Mouse (Mus musculus): ENCODE measurements at regions not wholly inside any gene's neighbourhood (a gene's known extent, or its start where the extent isn't known, plus 50 kb on each side); places are given as distances from the start of the nearest gene placed in this dataset.

DNA sequence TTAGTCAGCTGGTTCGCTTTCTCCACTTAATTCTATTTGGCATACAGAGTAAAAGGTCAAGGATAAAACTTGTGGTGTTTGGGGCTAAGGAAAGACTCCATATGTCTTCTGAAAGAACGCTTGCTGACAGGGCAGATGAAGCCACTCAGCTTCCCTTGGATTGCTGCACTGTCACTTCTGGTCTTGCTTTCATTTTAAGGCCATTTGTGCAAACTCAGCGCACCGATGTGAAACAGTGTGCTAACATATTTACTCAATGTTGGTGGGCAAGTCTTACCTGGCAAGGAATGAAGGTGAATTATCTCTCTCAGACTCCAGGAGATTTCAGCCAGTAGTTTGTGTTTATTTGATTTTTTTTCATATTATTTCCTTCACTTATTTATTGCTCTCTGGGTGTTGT, 907.2 kb downstream of the Gsdmc2 start:
- TF ChIP-seq ZC3H11A (IDR thresholded peaks at IDR 0.05; ENCODE audit: borderline replicate concordance, low read depth, low read length), result no peak
- TF ChIP-seq CHD2 (IDR thresholded peaks at IDR 0.05; ENCODE audit: low read depth, low read length), result no peak
- TF ChIP-seq HCFC1 (IDR thresholded peaks at IDR 0.05; ENCODE audit: borderline replicate concordance, insufficient read depth, low read length), result no peak
- TF ChIP-seq MAFK (IDR thresholded peaks at IDR 0.05; ENCODE audit: insufficient read depth, low read depth, low read length), result no peak
- TF ChIP-seq ZNF384 (IDR thresholded peaks at IDR 0.05; ENCODE audit: low read depth, low read length), result no peak
- Histone ChIP-seq H3K9ac (ENCODE audit: insufficient read depth, low read depth, low read length, poor library complexity, severe bottlenecking) (no peak overlapping the region), H3K9me3 (ENCODE audit: control insufficient read depth, insufficient read depth, low read depth, low read length) (no peaks in the 10 kb centered on the region), H3K4me3 (ENCODE audit: insufficient read depth in 1 of 2, low read depth in 1 of 2, low read length in 2 of 2, poor library complexity in 1 of 2, severe bottlenecking in 1 of 2) (no peak overlapping the region), H3K27ac (ENCODE audit: insufficient read depth, low read depth, low read length, poor library complexity, severe bottlenecking) (no peak overlapping the region), H3K36me3 (ENCODE audit: control insufficient read depth, insufficient read depth, low read length, poor library complexity, severe bottlenecking) (no peaks in the 10 kb centered on the region), H3K4me1 (ENCODE audit: control insufficient read depth in 2 of 2, insufficient read depth in 2 of 2, low read length in 2 of 2, poor library complexity in 1 of 2) (no peaks in the 10 kb centered on the region)
- DNase-seq (ENCODE audit: low read depth, low spot score), result no peak
- in situ Hi-C loops (cut with MboI; ENCODE audit: low sequenced_read_pairs in 2 of 2, unreplicated experiment in 2 of 2), result no loop called here

DNA sequence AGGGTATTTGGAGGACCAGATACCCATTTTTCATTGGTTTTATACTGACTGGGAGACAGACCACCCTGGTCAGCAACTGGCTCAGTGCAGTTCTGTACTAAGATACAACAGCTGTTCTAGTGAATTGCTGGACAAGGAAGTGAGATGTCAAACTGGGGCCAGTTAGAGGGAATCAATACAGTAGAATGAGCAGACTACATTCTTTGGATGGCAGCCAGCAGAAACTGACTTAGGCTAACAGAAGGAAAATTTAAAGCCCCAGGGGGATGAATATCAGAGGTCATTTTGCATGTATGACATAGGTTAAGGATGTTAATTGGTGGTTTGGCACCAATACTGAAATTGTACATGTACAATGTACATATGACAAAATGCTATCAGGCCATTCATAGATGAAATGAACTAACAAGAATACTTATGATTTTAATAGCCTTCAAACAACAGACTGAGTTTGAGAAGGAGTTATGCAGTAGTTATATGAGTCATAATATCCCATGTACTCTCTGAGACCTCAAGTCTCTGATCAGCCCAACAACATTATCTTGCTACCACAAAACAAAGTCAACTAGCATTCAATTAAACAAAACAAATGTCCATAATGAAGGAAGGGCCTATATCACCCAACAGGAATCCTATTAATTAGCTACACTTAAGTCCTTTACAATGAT, 910.3 kb downstream of the Gsdmc2 start:
- H3K4me1 ChIP-seq (ENCODE audit: control insufficient read depth in 2 of 2, insufficient read depth in 2 of 2, low read length in 2 of 2, poor library complexity in 1 of 2), result no peaks in the 10 kb centered on the region
- H3K27ac ChIP-seq (ENCODE audit: insufficient read depth, low read depth, low read length, poor library complexity, severe bottlenecking), result no peak overlapping the region
- no peak overlapping the region for H3K4me3 ChIP-seq (ENCODE audit: insufficient read depth in 1 of 2, low read depth in 1 of 2, low read length in 2 of 2, poor library complexity in 1 of 2, severe bottlenecking in 1 of 2)
- in situ Hi-C loops (cut with MboI; ENCODE audit: low sequenced_read_pairs in 2 of 2, unreplicated experiment in 2 of 2), result no loop called here
- DNase-seq (ENCODE audit: low read depth, low spot score), result no peak
- H3K36me3 ChIP-seq (ENCODE audit: control insufficient read depth, insufficient read depth, low read length, poor library complexity, severe bottlenecking), result no peaks in the 10 kb centered on the region
- TF ChIP-seq ZNF384 (IDR thresholded peaks at IDR 0.05; ENCODE audit: low read depth, low read length) (no peak), HCFC1 (IDR thresholded peaks at IDR 0.05; ENCODE audit: borderline replicate concordance, insufficient read depth, low read length) (no peak), CHD2 (IDR thresholded peaks at IDR 0.05; ENCODE audit: low read depth, low read length) (no peak), ZC3H11A (IDR thresholded peaks at IDR 0.05; ENCODE audit: borderline replicate concordance, low read depth, low read length) (no peak), MAFK (IDR thresholded peaks at IDR 0.05; ENCODE audit: insufficient read depth, low read depth, low read length) (no peak)
- H3K9ac ChIP-seq (ENCODE audit: insufficient read depth, low read depth, low read length, poor library complexity, severe bottlenecking), result no peak overlapping the region
- H3K9me3 ChIP-seq (ENCODE audit: control insufficient read depth, insufficient read depth, low read depth, low read length), result no peaks in the 10 kb centered on the region

DNA sequence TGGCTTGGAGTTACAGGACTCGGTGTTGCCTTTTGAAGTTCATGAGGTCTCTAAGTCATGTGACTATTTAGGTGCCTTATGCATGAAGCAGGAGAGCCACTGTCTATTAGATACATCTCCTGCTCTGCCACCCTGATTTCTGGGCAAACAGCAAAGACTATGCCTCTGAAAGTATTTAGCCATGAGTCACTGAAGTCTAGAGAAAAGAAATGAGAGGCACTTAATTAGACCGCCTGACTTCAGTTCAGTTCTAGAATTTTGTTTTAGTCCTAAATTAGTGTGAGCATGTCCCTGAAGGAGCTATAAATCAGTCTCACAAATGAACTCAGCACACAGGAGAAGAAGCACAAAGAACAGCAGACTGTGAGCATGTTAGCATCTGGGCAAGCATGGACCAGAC, 924.5 kb downstream of the Gsdmc2 start:
- Histone ChIP-seq H3K27ac (ENCODE audit: insufficient read depth, low read depth, low read length, poor library complexity, severe bottlenecking) (no peak overlapping the region), H3K9me3 (ENCODE audit: control insufficient read depth, insufficient read depth, low read depth, low read length) (no peaks in the 10 kb centered on the region), H3K4me1 (ENCODE audit: control insufficient read depth in 2 of 2, insufficient read depth in 2 of 2, low read length in 2 of 2, poor library complexity in 1 of 2) (no peaks in the 10 kb centered on the region), H3K4me3 (ENCODE audit: insufficient read depth in 1 of 2, low read depth in 1 of 2, low read length in 2 of 2, poor library complexity in 1 of 2, severe bottlenecking in 1 of 2) (no peak overlapping the region), H3K9ac (ENCODE audit: insufficient read depth, low read depth, low read length, poor library complexity, severe bottlenecking) (no peak overlapping the region), H3K36me3 (ENCODE audit: control insufficient read depth, insufficient read depth, low read length, poor library complexity, severe bottlenecking) (no peaks in the 10 kb centered on the region)
- DNase-seq (ENCODE audit: low read depth, low spot score), result no peak
- TF ChIP-seq ZNF384 (IDR thresholded peaks at IDR 0.05; ENCODE audit: low read depth, low read length) (no peak), CHD2 (IDR thresholded peaks at IDR 0.05; ENCODE audit: low read depth, low read length) (no peak), MAFK (IDR thresholded peaks at IDR 0.05; ENCODE audit: insufficient read depth, low read depth, low read length) (no peak), ZC3H11A (IDR thresholded peaks at IDR 0.05; ENCODE audit: borderline replicate concordance, low read depth, low read length) (no peak), HCFC1 (IDR thresholded peaks at IDR 0.05; ENCODE audit: borderline replicate concordance, insufficient read depth, low read length) (no peak)
- in situ Hi-C loops (cut with MboI; ENCODE audit: low sequenced_read_pairs in 2 of 2, unreplicated experiment in 2 of 2), result no loop called here

DNA sequence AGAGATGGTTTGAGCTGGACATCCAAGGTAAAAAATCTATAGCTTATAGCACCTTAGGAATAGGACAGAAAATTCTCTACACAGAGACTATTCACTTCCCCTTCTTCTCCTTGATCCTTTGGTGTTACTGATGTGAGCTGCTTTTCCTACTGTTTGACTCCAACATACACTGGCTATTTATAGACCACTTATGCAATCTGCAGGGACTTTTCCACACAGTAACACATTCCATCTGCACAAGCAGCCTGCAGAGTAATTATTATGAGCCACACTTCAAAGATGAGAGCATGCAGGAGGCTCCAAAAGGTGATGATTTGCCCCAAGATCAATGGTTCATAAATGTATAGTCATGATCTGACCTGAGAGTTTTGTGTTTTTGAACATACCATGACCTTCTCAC, 925.7 kb downstream of the Gsdmc2 start:
- Histone ChIP-seq H3K4me3 (ENCODE audit: insufficient read depth in 1 of 2, low read depth in 1 of 2, low read length in 2 of 2, poor library complexity in 1 of 2, severe bottlenecking in 1 of 2) (no peak overlapping the region), H3K9ac (ENCODE audit: insufficient read depth, low read depth, low read length, poor library complexity, severe bottlenecking) (no peak overlapping the region), H3K36me3 (ENCODE audit: control insufficient read depth, insufficient read depth, low read length, poor library complexity, severe bottlenecking) (no peaks in the 10 kb centered on the region), H3K4me1 (ENCODE audit: control insufficient read depth in 2 of 2, insufficient read depth in 2 of 2, low read length in 2 of 2, poor library complexity in 1 of 2) (no peaks in the 10 kb centered on the region), H3K9me3 (ENCODE audit: control insufficient read depth, insufficient read depth, low read depth, low read length) (no peaks in the 10 kb centered on the region), H3K27ac (ENCODE audit: insufficient read depth, low read depth, low read length, poor library complexity, severe bottlenecking) (no peak overlapping the region)
- no peak for DNase-seq (ENCODE audit: low read depth, low spot score)
- TF ChIP-seq CHD2 (IDR thresholded peaks at IDR 0.05; ENCODE audit: low read depth, low read length) (no peak), MAFK (IDR thresholded peaks at IDR 0.05; ENCODE audit: insufficient read depth, low read depth, low read length) (no peak), ZNF384 (IDR thresholded peaks at IDR 0.05; ENCODE audit: low read depth, low read length) (no peak), HCFC1 (IDR thresholded peaks at IDR 0.05; ENCODE audit: borderline replicate concordance, insufficient read depth, low read length) (no peak), ZC3H11A (IDR thresholded peaks at IDR 0.05; ENCODE audit: borderline replicate concordance, low read depth, low read length) (no peak)
- in situ Hi-C loops (cut with MboI; ENCODE audit: low sequenced_read_pairs in 2 of 2, unreplicated experiment in 2 of 2), result no loop called here

Measured in ES-E14 (cell line).